Mouse (Mus musculus): ENCODE measurements at regions not wholly inside any gene's neighbourhood (a gene's known extent, or its start where the extent isn't known, plus 50 kb on each side); places are given as distances from the start of the nearest gene placed in this dataset.

DNA sequence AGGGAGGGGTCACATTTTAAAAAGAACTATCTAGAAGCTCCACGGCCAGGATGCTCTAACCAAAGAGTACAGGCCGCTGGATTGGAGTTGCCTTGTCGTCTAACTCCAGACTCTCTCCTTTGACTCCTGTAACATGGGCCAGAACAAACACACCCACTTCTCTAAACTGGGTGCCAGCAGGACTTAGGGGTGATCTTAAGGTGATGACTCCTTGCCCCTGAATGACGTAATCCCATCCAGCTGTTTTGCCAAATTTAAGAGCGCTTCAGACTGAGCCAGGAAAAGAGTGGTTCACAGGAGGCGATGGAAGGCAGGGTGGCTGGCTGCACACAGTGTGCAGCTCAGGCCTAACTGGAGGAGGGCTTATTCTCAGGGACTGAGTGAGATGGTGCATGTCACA is 261.0 kb downstream of the CK137956 start:
- no peak overlapping the region for H3K4me3 ChIP-seq (ENCODE audit: low read depth, low read length)
- H3K36me3 ChIP-seq (replicated peaks): no peaks in the 10 kb centered on the region
- TF ChIP-seq GATA1 (IDR thresholded peaks at IDR 0.05; ENCODE audit: borderline replicate concordance, low read length): no peak
- TF ChIP-seq TAL1 (conservative IDR thresholded peaks at IDR 0.05; ENCODE audit: low read depth, low read length): no peak
- TF ChIP-seq CTCF (IDR thresholded peaks at IDR 0.05; ENCODE audit: low read depth, low read length): no peak
- no peak for TF ChIP-seq GATA2 (IDR thresholded peaks at IDR 0.05; ENCODE audit: borderline replicate concordance, low read depth, low read length)
- TF ChIP-seq POLR2AphosphoS5 (IDR thresholded peaks at IDR 0.05; ENCODE audit: insufficient replicate concordance, low read depth, low read length): no peak
- H3K27me3 ChIP-seq (ENCODE audit: insufficient read depth, low read length): no peaks in the 10 kb centered on the region
- no peak for DNase-seq (ENCODE audit: low spot score)
- ATAC-seq (ENCODE audit: extremely low read depth, insufficient number of reproducible peaks, low FRiP score, poor library complexity, severe bottlenecking): no peak
- no peaks in the 10 kb centered on the region for H3K4me1 ChIP-seq (ENCODE audit: insufficient read depth, low read depth, low read length)
- H3K9me3 ChIP-seq (replicated peaks): peaks cover 73% of the 10 kb centered on the region

DNA sequence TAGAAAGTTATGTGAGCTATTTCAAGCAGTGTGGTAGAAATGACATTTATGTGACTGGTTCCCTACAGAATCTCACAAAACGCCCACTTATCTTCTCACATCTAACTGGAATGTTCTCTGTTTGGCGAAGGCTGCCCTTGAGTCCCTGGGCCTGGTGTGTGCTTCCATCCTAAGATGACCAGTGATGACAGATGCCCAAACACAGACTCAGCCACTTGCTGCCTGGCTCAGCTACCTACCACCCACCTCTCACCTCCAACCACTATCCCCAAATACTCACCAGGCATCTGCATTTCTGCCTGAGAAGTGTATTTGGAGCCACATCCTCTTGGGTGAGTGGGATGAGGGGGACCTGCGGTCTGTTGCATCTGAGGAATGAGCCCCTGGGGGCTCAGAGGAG is 262.6 kb downstream of the CK137956 start:
- H3K9me3 ChIP-seq (replicated peaks): peaks cover 80% of the 10 kb centered on the region
- no peak overlapping the region for H3K4me3 ChIP-seq (ENCODE audit: low read depth, low read length)
- no peaks in the 10 kb centered on the region for H3K4me1 ChIP-seq (ENCODE audit: insufficient read depth, low read depth, low read length)
- DNase-seq (ENCODE audit: low spot score): no peak
- H3K27me3 ChIP-seq (ENCODE audit: insufficient read depth, low read length): no peaks in the 10 kb centered on the region
- no peak for ATAC-seq (ENCODE audit: extremely low read depth, insufficient number of reproducible peaks, low FRiP score, poor library complexity, severe bottlenecking)
- TF ChIP-seq GATA1 (IDR thresholded peaks at IDR 0.05; ENCODE audit: borderline replicate concordance, low read length): no peak
- no peaks in the 10 kb centered on the region for H3K36me3 ChIP-seq (replicated peaks)

DNA sequence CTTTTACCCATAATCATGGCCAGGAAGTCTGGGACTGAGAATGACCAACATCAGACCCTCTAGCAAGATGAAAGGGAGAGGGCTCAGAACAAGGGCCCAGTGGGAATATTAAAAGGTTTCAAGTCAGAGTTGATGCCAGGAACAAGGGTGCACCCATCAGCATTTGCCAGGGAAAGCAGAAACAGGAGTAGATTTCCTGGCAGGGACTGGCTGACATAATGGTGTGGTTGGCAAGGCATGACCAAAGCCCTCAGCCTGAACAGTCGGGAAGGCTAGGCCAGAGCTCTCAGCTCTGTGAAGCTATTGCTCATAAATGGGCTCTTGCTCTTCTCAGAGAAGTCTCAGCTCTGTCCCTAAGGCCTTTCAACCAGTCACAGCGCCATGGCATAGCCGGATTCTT is 263.6 kb downstream of the CK137956 start:
- Histone ChIP-seq H3K4me3 (ENCODE audit: low read depth, low read length) (no peak overlapping the region), H3K36me3 (replicated peaks) (no peaks in the 10 kb centered on the region), H3K27me3 (ENCODE audit: insufficient read depth, low read length) (no peaks in the 10 kb centered on the region), H3K9me3 (replicated peaks) (peaks cover 80% of the 10 kb centered on the region), H3K4me1 (ENCODE audit: insufficient read depth, low read depth, low read length) (no peaks in the 10 kb centered on the region)
- ATAC-seq (ENCODE audit: extremely low read depth, insufficient number of reproducible peaks, low FRiP score, poor library complexity, severe bottlenecking) (no peak), DNase-seq (ENCODE audit: low spot score) (no peak)
- TF ChIP-seq TAL1 (conservative IDR thresholded peaks at IDR 0.05; ENCODE audit: low read depth, low read length) (no peak), GATA2 (IDR thresholded peaks at IDR 0.05; ENCODE audit: borderline replicate concordance, low read depth, low read length) (no peak), CTCF (IDR thresholded peaks at IDR 0.05; ENCODE audit: low read depth, low read length) (no peak), GATA1 (IDR thresholded peaks at IDR 0.05; ENCODE audit: borderline replicate concordance, low read length) (no peak), POLR2AphosphoS5 (IDR thresholded peaks at IDR 0.05; ENCODE audit: insufficient replicate concordance, low read depth, low read length) (no peak)

DNA sequence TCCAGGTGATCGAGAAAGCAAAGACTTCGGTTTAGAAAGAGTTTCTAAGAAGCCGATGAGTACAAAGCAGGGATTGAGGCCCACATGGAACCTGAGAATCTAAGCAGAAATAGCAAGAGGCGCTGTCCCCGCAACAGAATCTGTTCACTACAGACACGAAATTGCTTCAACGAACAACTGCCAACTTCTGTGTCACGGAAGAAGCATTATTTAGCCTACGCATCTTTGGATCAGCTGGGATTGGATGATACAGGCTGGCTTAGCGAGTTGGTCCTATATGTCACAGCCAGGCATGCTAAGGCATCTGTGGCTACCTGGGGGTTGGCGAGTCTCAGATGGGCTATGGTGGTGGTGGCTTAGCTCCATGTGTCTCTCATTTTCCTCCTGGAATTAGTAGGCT is 269.1 kb downstream of the CK137956 start:
- TF ChIP-seq TAL1 (conservative IDR thresholded peaks at IDR 0.05; ENCODE audit: low read depth, low read length) (no peak), GATA2 (IDR thresholded peaks at IDR 0.05; ENCODE audit: borderline replicate concordance, low read depth, low read length) (no peak), CTCF (IDR thresholded peaks at IDR 0.05; ENCODE audit: low read depth, low read length) (no peak), POLR2AphosphoS5 (IDR thresholded peaks at IDR 0.05; ENCODE audit: insufficient replicate concordance, low read depth, low read length) (no peak), GATA1 (IDR thresholded peaks at IDR 0.05; ENCODE audit: borderline replicate concordance, low read length) (no peak)
- ATAC-seq (ENCODE audit: extremely low read depth, insufficient number of reproducible peaks, low FRiP score, poor library complexity, severe bottlenecking): no peak
- peaks cover 76% of the 10 kb centered on the region for H3K9me3 ChIP-seq (replicated peaks)

DNA sequence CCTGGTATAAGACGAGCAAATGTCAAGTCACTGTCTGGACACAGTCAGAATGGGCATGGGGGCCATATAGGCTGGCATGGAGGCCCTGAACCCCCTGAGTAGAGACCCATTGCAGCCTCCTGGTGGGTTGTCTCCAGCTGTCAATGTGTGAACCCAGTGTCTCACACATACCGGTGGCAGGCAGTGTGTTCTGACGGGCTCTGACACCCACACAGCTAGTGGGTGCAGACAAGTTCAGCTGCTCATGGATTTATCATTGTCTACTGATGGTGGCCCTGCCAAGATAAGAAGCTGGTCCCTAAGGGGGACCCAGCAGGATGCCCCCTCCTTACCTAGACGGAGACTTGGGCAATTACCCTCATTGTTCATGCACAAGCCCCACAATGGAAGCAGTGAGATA is 280.8 kb downstream of the CK137956 start:
- Histone ChIP-seq H3K27me3 (ENCODE audit: insufficient read depth, low read length) (no peaks in the 10 kb centered on the region), H3K4me3 (ENCODE audit: low read depth, low read length) (no peak overlapping the region), H3K9me3 (replicated peaks) (peaks cover 78% of the 10 kb centered on the region), H3K36me3 (replicated peaks) (no peaks in the 10 kb centered on the region), H3K4me1 (ENCODE audit: insufficient read depth, low read depth, low read length) (no peaks in the 10 kb centered on the region)
- DNase-seq (ENCODE audit: low spot score): no peak
- TF ChIP-seq TAL1 (conservative IDR thresholded peaks at IDR 0.05; ENCODE audit: low read depth, low read length) (no peak), GATA1 (IDR thresholded peaks at IDR 0.05; ENCODE audit: borderline replicate concordance, low read length) (no peak), POLR2AphosphoS5 (IDR thresholded peaks at IDR 0.05; ENCODE audit: insufficient replicate concordance, low read depth, low read length) (no peak)
- ATAC-seq (ENCODE audit: extremely low read depth, insufficient number of reproducible peaks, low FRiP score, poor library complexity, severe bottlenecking): no peak

More for the DNA sequence above, 269.1 kb downstream of the CK137956 start:
- Histone ChIP-seq H3K4me3 (ENCODE audit: low read depth, low read length) (no peak overlapping the region), H3K36me3 (replicated peaks) (no peaks in the 10 kb centered on the region), H3K27me3 (ENCODE audit: insufficient read depth, low read length) (no peaks in the 10 kb centered on the region), H3K4me1 (ENCODE audit: insufficient read depth, low read depth, low read length) (no peaks in the 10 kb centered on the region)
- no peak for DNase-seq (ENCODE audit: low spot score)

DNA sequence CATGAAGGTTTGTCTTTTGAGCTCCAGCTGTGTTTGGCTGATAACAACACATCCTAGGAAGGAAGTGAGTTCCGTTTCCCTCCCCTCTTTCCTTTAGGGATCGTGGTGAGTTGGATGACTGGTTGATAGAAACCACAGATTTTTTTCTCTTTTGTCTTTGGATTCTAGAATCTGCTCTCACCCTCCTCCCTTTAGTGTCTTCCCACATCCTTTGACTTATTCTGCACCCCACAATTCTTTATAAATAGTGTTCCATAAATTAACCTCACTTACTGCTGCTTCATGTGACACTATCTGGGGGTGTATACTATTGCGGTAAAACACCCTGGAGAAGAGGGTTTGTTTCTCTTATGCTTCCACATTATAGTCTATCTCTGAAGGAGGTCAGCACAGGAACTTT is 285.7 kb downstream of the CK137956 start:
- no peaks in the 10 kb centered on the region for H3K4me1 ChIP-seq (ENCODE audit: insufficient read depth, low read depth, low read length)
- H3K27me3 ChIP-seq (ENCODE audit: insufficient read depth, low read length): no peaks in the 10 kb centered on the region
- TF ChIP-seq POLR2AphosphoS5 (IDR thresholded peaks at IDR 0.05; ENCODE audit: insufficient replicate concordance, low read depth, low read length): no peak
- H3K4me3 ChIP-seq (ENCODE audit: low read depth, low read length): no peak overlapping the region
- H3K36me3 ChIP-seq (replicated peaks): no peaks in the 10 kb centered on the region
- no peak for ATAC-seq (ENCODE audit: extremely low read depth, insufficient number of reproducible peaks, low FRiP score, poor library complexity, severe bottlenecking)
- DNase-seq (ENCODE audit: low spot score): no peak
- peaks cover 76% of the 10 kb centered on the region for H3K9me3 ChIP-seq (replicated peaks)

DNA sequence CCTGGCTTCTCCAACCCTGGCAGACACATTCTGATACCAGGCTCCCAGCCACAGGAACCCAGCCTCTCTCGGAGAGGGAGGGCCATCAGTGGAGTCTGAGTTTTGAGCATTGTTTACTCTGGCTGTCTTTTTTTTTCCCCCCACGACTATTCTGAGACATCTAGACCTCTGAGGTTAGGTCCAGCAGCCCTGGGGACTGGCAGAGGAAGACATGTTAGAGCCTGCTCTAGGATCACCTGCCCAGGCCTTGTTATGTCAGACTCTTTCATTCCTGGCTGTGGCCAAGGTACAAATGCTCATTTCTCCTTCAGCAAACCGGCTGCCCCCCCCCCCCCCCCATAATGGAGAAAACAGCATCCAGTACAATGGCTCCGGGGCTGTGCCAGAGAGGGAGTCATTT is 291.4 kb downstream of the CK137956 start:
- H3K4me3 ChIP-seq (ENCODE audit: low read depth, low read length): no peak overlapping the region
- DNase-seq (ENCODE audit: low spot score) (no peak), ATAC-seq (ENCODE audit: extremely low read depth, insufficient number of reproducible peaks, low FRiP score, poor library complexity, severe bottlenecking) (no peak)
- TF ChIP-seq GATA1 (IDR thresholded peaks at IDR 0.05; ENCODE audit: borderline replicate concordance, low read length): no peak
- no peak for TF ChIP-seq POLR2AphosphoS5 (IDR thresholded peaks at IDR 0.05; ENCODE audit: insufficient replicate concordance, low read depth, low read length)
- TF ChIP-seq TAL1 (conservative IDR thresholded peaks at IDR 0.05; ENCODE audit: low read depth, low read length): no peak
- no peak for TF ChIP-seq GATA2 (IDR thresholded peaks at IDR 0.05; ENCODE audit: borderline replicate concordance, low read depth, low read length)
- no peak for TF ChIP-seq CTCF (IDR thresholded peaks at IDR 0.05; ENCODE audit: low read depth, low read length)
- H3K36me3 ChIP-seq (replicated peaks): no peaks in the 10 kb centered on the region
- no peaks in the 10 kb centered on the region for H3K4me1 ChIP-seq (ENCODE audit: insufficient read depth, low read depth, low read length)
- no peaks in the 10 kb centered on the region for H3K27me3 ChIP-seq (ENCODE audit: insufficient read depth, low read length)
- H3K9me3 ChIP-seq (replicated peaks): peaks cover 77% of the 10 kb centered on the region

Measured in G1E (cell line).